Mouse (Mus musculus) heart, embryonic 14.5 days (tissue): ENCODE measurements at regions not wholly inside any gene's neighbourhood (a gene's known extent, or its start where the extent isn't known, plus 50 kb on each side); places are given as distances from the start of the nearest gene placed in this dataset.

ENCODE experiments used
- ATAC-seq: fragments of 200-750 bp; cut with Nextera tagmentation; 2 replicates; pipeline ENCODE4 v1.8.0; 2017; ENCODE audit warnings: low read depth, moderate TSS enrichment; ENCODE audit not compliant: insufficient number of reproducible peaks, insufficient read depth, low FRiP score
- H3K27ac ChIP-seq, 2 experiments: fragments of 200-500 bp in 1 of 2; fragments of 300-500 bp in 1 of 2; sonication (generic) in 1 of 2; replicated peaks in 1 of 2; 2 replicates each; pipeline ENCODE4 v1.5.1; 2012 to 2014; ENCODE audit warnings: low read depth in 2 of 2, low read length in 2 of 2, control low read depth in 1 of 2, mild to moderate bottlenecking in 1 of 2, mixed read lengths in 1 of 2; ENCODE audit not compliant: control insufficient read depth in 1 of 2, insufficient read depth in 1 of 2
- H3K27me3 ChIP-seq: fragments of 300-500 bp; sonication (generic); 2 replicates; pipeline ENCODE4 v1.6.1; 2014; ENCODE audit warnings: mild to moderate bottlenecking, low read length, control low read depth; ENCODE audit not compliant: control insufficient read depth, insufficient read depth
- H3K36me3 ChIP-seq: fragments of 300-500 bp; sonication (generic); 2 replicates; pipeline ENCODE4 v1.6.1; 2014; ENCODE audit warnings: mild to moderate bottlenecking, control low read depth, low read length, mixed read lengths; ENCODE audit not compliant: control insufficient read depth, insufficient read depth
- H3K4me1 ChIP-seq, 2 experiments: fragments of 200-500 bp in 1 of 2; fragments of 300-500 bp in 1 of 2; sonication (generic) in 1 of 2; 2 replicates each; pipeline ENCODE4 v1.6.1; 2012 to 2014; ENCODE audit warnings: low read length in 2 of 2, control low read depth in 1 of 2, mixed read lengths in 1 of 2; ENCODE audit not compliant: control insufficient read depth in 2 of 2, insufficient read depth in 2 of 2
- H3K4me2 ChIP-seq: fragments of 300-500 bp; sonication (generic); 2 replicates; pipeline ENCODE4 v1.6.1; 2014; ENCODE audit warnings: mild to moderate bottlenecking, low read length
- H3K4me3 ChIP-seq, 2 experiments: fragments of 200-500 bp in 1 of 2; fragments of 300-500 bp in 1 of 2; sonication (generic) in 1 of 2; 2 replicates each; pipeline ENCODE4 v1.5.1; 2012 to 2014; ENCODE audit warnings: low read length in 2 of 2, mild to moderate bottlenecking in 2 of 2, control low read depth in 1 of 2, low read depth in 1 of 2, moderate library complexity in 1 of 2; ENCODE audit not compliant: control insufficient read depth in 1 of 2, insufficient read depth in 1 of 2
- H3K9ac ChIP-seq: fragments of 300-500 bp; sonication (generic); 2 replicates; pipeline ENCODE4 v1.6.1; 2014; ENCODE audit warnings: mild to moderate bottlenecking, low read length
- H3K9me3 ChIP-seq: fragments of 300-500 bp; sonication (generic); 2 replicates; pipeline ENCODE4 v1.6.1; 2016; ENCODE audit warnings: low read length, control low read depth; ENCODE audit not compliant: control insufficient read depth
- WGBS: fragments of 180-500 bp; shearing (Covaris S2); extraction: QIAGEN DNeasy Blood & Tissue Kit; methylation state at CpG from one replicate; pipeline ENCODE4 v1.1.7; 2014; 5-methylcytosine and 5-hydroxymethylcytosine counted together

DNA sequence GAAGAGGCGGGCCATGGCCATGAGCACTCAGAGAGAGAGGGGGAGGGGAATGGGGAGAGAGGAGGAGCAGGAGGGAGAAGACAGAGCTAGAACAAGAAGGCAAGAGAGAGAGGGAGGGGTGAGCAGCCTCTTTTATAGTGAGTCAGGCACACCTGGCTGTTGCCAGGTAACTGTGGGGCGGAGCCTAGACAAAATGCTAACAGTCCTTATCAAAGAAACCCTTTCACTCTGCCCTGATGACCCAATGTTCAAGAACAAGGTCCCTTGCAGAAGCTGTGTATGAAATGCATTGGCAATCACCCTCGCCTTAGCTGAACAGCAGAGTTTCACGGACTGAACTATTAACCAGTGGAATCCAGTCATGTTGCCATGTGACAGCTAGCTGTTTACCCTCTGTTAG, 235.2 kb downstream of the Sec23ip start:
- WGBS: 65% methylated on average over 4 of the region's 4 CpGs
- Histone ChIP-seq H3K9me3 (no peaks in the 10 kb centered on the region), H3K36me3 (no peaks in the 10 kb centered on the region), H3K4me3 (no peak overlapping the region), H3K27me3 (no peaks in the 10 kb centered on the region), H3K4me1 (no peaks in the 10 kb centered on the region), H3K27ac (no peak overlapping the region), H3K9ac (no peak overlapping the region), H3K4me2 (no peak overlapping the region)
- no peak for ATAC-seq

DNA sequence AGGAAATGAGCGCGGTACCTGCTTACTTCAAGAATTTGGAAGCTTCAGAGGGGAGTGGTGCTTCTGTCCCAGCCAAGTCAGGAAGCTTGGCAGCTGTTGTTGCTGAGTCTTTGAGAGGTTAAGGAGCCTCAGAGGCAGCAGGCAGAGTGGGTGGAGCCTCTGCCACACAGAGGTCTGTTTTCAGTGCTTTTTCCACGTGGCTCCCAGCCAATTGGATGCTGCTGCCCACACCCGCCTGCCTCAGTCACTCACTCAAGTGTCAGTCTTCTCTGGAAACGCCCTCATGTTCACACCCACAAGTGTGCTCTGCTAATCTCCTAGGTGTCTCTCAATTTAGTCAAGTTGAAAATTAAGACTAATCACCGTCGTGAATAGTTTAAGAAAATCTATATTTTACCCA, 236.1 kb downstream of the Sec23ip start:
- 58% methylated on average over 7 of the region's 7 CpGs for WGBS
- no peaks in the 10 kb centered on the region for H3K9me3 ChIP-seq
- no peak overlapping the region for H3K4me3 ChIP-seq
- H3K4me2 ChIP-seq: no peak overlapping the region
- no peak overlapping the region for H3K27ac ChIP-seq
- no peak for ATAC-seq
- no peak overlapping the region for H3K9ac ChIP-seq
- no peaks in the 10 kb centered on the region for H3K36me3 ChIP-seq
- H3K27me3 ChIP-seq: no peaks in the 10 kb centered on the region
- no peaks in the 10 kb centered on the region for H3K4me1 ChIP-seq

DNA sequence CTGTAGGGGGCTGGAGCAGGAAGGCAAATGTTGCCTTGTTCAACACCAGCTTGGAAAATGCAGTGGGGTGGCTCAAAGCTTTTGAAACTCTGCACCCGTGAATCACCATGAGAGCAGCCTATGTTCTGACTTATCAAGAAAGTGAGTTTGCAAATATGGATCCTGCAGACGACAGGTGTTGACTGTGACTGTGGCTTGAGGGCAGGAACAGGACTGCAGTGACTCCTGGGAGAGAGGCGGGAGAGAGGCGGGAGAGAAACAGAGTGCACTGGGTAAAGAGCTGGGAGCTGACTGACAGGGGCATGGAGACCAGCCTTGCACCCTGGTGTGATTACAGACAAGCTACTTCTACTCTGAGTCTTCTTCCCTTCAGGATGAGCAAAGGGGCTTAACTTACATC, 254.0 kb downstream of the Sec23ip start:
- no peak overlapping the region for H3K4me3 ChIP-seq
- no peak for ATAC-seq
- H3K27ac ChIP-seq: no peak overlapping the region
- H3K9ac ChIP-seq: no peak overlapping the region
- H3K27me3 ChIP-seq: no peaks in the 10 kb centered on the region
- no peaks in the 10 kb centered on the region for H3K36me3 ChIP-seq
- no peaks in the 10 kb centered on the region for H3K9me3 ChIP-seq
- no peak overlapping the region for H3K4me2 ChIP-seq
- 51% methylated on average over 4 of the region's 4 CpGs for WGBS
- no peaks in the 10 kb centered on the region for H3K4me1 ChIP-seq

DNA sequence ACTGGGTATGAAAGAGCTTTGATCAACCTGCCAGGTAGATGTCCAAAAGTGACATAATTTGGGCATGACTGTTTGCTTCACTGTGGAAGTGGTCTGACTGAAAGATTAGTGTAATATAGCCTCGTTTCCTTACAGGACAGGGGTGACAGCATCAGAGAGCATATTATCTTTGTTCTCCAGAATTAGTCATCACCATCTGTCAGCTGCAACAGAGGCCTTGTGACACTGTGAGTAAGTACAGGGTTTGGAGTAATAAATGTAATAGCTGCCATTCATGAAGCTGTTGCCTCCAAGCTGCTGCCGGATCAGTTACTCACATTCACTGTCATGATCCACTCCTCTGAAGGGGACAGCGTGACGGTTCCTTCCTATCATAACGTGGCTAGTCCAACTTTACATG, 254.4 kb upstream of the Plpp4 start:
- H3K27me3 ChIP-seq: no peaks in the 10 kb centered on the region
- no peaks in the 10 kb centered on the region for H3K4me1 ChIP-seq
- H3K27ac ChIP-seq: no peak overlapping the region
- H3K4me2 ChIP-seq: no peak overlapping the region
- no peaks in the 10 kb centered on the region for H3K9me3 ChIP-seq
- H3K36me3 ChIP-seq: no peaks in the 10 kb centered on the region
- WGBS: 64% methylated on average over 5 of the region's 5 CpGs
- H3K4me3 ChIP-seq: no peak overlapping the region
- H3K9ac ChIP-seq: no peak overlapping the region
- ATAC-seq: no peak

DNA sequence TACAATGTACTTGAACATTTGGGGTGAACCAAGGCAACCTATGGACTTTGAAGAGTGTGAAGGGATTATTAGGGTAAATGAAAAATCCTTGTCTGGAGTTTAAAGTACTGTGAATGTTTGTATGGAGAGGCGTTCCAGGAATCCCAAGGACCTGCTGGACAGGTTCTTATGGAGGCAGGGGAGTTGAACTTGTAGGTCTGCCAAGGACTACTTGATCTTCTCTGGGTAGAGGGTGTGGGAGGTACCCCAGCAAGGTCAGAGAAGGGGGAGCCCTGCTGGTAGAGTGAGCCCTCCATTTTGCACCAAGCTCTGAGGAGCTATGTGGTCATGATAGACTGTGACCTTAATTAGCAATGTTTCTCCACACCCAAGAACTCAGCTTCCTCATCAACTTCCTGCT, 253.7 kb upstream of the Plpp4 start:
- ATAC-seq: no peak
- WGBS: 78% methylated on average over 1 of the region's 1 CpGs

DNA sequence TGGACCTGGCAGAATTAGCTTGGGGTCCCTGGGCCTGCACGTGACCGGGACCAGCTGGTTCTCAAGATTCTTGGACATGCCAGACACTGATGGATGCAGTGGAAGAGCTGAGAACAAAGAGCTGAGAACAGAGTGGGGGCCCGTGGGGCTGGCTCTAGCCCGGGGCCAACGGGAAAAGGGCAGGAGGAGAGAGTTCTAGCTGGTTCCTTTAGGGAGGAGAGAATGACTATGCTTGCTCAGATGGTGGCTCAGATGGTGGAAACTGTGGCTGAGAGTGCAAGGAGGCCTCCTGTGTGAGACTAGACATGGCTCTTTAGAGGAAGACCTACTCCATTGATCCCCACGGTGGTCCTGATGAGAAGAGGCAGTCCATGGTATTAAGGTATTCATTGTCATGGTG, 240.5 kb upstream of the Plpp4 start:
- H3K4me2 ChIP-seq: no peak overlapping the region
- 83% methylated on average over 6 of the region's 6 CpGs for WGBS
- ATAC-seq: no peak
- no peak overlapping the region for H3K4me3 ChIP-seq
- no peaks in the 10 kb centered on the region for H3K4me1 ChIP-seq
- H3K27ac ChIP-seq: no peak overlapping the region
- H3K27me3 ChIP-seq: no peaks in the 10 kb centered on the region
- no peaks in the 10 kb centered on the region for H3K36me3 ChIP-seq
- peaks cover 9% of the 10 kb centered on the region; the same call in 1 of the 2 replicates for H3K9me3 ChIP-seq
- no peak overlapping the region for H3K9ac ChIP-seq

More for the DNA sequence above, 253.7 kb upstream of the Plpp4 start:
- H3K4me3 ChIP-seq: no peak overlapping the region
- H3K27ac ChIP-seq: no peak overlapping the region
- H3K9ac ChIP-seq: no peak overlapping the region
- H3K36me3 ChIP-seq: no peaks in the 10 kb centered on the region
- no peaks in the 10 kb centered on the region for H3K27me3 ChIP-seq
- H3K4me2 ChIP-seq: no peak overlapping the region
- H3K9me3 ChIP-seq: no peaks in the 10 kb centered on the region
- no peaks in the 10 kb centered on the region for H3K4me1 ChIP-seq

DNA sequence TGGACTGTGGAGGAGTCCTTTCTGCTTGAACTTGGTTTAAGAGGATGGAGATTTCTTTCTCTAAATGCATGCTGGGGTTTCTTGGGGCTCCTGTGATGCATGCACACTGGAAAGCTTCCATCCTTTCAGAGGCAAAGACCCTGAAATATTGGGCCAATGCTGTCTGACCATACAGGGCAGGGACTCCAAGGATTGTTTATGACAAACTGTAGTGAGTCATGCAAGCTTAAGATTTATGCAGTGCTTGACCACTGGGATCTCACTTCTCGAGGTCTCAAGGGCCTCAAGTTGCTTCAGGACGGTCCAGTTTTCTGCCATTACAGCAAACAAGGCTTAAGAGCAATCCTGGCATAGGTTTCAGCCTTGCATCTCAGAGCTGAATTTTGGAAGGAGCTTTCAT, 229.7 kb upstream of the Plpp4 start:
- no peaks in the 10 kb centered on the region for H3K9me3 ChIP-seq
- H3K9ac ChIP-seq: no peak overlapping the region
- no peak overlapping the region for H3K4me3 ChIP-seq
- no peak for ATAC-seq
- no peaks in the 10 kb centered on the region for H3K36me3 ChIP-seq
- 68% methylated on average over 2 of the region's 2 CpGs for WGBS
- no peaks in the 10 kb centered on the region for H3K4me1 ChIP-seq
- no peak overlapping the region for H3K27ac ChIP-seq
- H3K4me2 ChIP-seq: no peak overlapping the region
- H3K27me3 ChIP-seq: no peaks in the 10 kb centered on the region

DNA sequence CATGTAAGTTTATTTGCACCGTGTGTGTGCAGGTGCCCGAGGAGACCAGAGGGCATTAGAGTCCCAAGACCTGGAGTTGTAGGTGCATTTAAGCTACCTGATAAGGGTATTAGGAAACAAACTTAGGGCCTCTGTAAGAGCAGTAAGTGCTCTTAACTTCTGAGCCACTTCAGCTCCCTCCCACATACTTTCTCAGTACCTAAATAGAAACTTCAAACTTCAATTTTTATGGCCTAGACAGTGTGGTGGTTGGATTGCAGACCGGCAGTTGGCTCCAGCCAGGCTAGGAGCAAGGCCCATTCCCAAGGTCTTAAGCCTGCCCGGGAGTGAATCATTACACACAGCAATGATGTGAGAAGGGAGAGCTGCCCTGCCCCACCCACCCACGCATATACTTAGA, 208.8 kb upstream of the Plpp4 start:
- H3K9ac ChIP-seq: no peak overlapping the region
- no peaks in the 10 kb centered on the region for H3K36me3 ChIP-seq
- no peaks in the 10 kb centered on the region for H3K4me1 ChIP-seq
- ATAC-seq: no peak
- H3K4me2 ChIP-seq: no peak overlapping the region
- H3K9me3 ChIP-seq: no peaks in the 10 kb centered on the region
- H3K27ac ChIP-seq: no peak overlapping the region
- no peak overlapping the region for H3K4me3 ChIP-seq
- no peaks in the 10 kb centered on the region for H3K27me3 ChIP-seq
- WGBS: 56% methylated on average over 5 of the region's 5 CpGs
